ENCODE assay signal across 10 mouse cellular contexts in the genomic region with DNA sequence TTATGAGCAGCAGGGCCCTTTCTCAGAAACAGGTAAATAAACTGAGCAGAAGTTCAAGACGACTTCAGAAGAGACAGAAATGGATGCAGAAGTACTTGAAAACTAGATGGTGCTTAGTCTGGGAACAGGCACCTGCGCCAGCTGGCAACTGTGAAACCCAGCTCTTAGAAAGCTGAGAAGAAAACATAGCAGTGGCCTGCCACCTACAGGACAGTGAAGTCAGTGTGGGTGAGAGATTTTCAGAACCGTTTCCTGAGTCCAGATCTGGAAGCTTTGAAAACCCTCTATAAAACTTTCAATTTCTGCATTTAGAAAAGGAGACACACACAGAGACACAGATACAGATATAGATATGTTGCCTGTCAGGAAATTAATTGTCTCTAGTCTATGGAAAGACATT.
DNase-seq lines count a peak whose midpoint lies in the region; ATAC-seq lines count a peak whose summit lies in the region.
"Had no signal": no experiment of that assay in that cellular context is flagged by ENCODE, and none has a peak within 500 bp of the region (broad histone marks: within the 10 kb centered on the region; RNA-seq: fewer than 3 reads in every experiment).

No protein-coding gene starts in this region.

- H3K4me1 ChIP-seq in kidney, embryonic 14.5 days (ENCODE audit: control insufficient read depth, insufficient read depth, low read length): no peaks in the 10 kb centered on the region
- H3K4me1 ChIP-seq: hindbrain, embryonic 15.5 days had no signal

- no peak overlapping the region for H3K4me3 ChIP-seq in kidney, embryonic 14.5 days (ENCODE audit: low read length)
- H3K4me3 ChIP-seq: hindbrain, embryonic 15.5 days; myocyte had no signal

- DNase-seq in kidney, adult 11 months: peak; percentile 6
- DNase-seq in MEL-GATA-1-ER (ENCODE audit: extremely low read depth, low read depth): peak; percentile 24
- peak; percentile 38 to 45 for DNase-seq in cerebellum, postnatal 36 days
- peak; percentile 8 to 15 for DNase-seq in gastrocnemius, postnatal 36 days
- peak; percentile 15 to 61 for DNase-seq in left cerebral cortex, postnatal 25 days (ENCODE audit: low spot score in 2 of 2)
- peak; percentile 10 for DNase-seq in skeletal muscle tissue, adult 2 months (ENCODE audit: low read depth, low spot score)

- H3K9ac ChIP-seq in kidney, embryonic 14.5 days (ENCODE audit: low read depth, low read length): no peak overlapping the region
- H3K9ac ChIP-seq: hindbrain, embryonic 15.5 days had no signal

- H3K27ac ChIP-seq in kidney, embryonic 14.5 days (ENCODE audit: low read depth, low read length): no peak overlapping the region
- H3K27ac ChIP-seq: hindbrain, embryonic 15.5 days had no signal

- no peaks in the 10 kb centered on the region for H3K27me3 ChIP-seq in kidney, embryonic 14.5 days (ENCODE audit: control insufficient read depth, insufficient read depth, low read length)
- H3K27me3 ChIP-seq: hindbrain, embryonic 15.5 days had no signal

- intact Hi-C loops in gastrocnemius, postnatal 36 days (cut with DNase I): no loop called here
- intact Hi-C loops in left cerebral cortex, postnatal 25 days (cut with DNase I): no loop called here

- H3K9me3 ChIP-seq in kidney, embryonic 14.5 days (ENCODE audit: control insufficient read depth, low read length): no peaks in the 10 kb centered on the region
- H3K9me3 ChIP-seq: hindbrain, embryonic 15.5 days had no signal

- 46% methylated on average over 3 of the region's 3 CpGs for WGBS in kidney, embryonic 14.5 days

- no peak overlapping the region for H3K4me2 ChIP-seq in kidney, embryonic 14.5 days (replicated peaks; ENCODE audit: low read depth, low read length)
- H3K4me2 ChIP-seq: hindbrain, embryonic 15.5 days had no signal

- H3K36me3 ChIP-seq in kidney, embryonic 14.5 days (ENCODE audit: control insufficient read depth, insufficient read depth, low read length): no peaks in the 10 kb centered on the region
- H3K36me3 ChIP-seq: hindbrain, embryonic 15.5 days had no signal

- ATAC-seq in kidney, embryonic 14.5 days (ENCODE audit: low FRiP score, low TSS enrichment): no peak
- ATAC-seq in inflammation-experienced regulatory T-cells, adult 6 months: no peak
